Mouse (Mus musculus): ENCODE results near the gene Olfr578.

The Olfr578 gene

DNA sequence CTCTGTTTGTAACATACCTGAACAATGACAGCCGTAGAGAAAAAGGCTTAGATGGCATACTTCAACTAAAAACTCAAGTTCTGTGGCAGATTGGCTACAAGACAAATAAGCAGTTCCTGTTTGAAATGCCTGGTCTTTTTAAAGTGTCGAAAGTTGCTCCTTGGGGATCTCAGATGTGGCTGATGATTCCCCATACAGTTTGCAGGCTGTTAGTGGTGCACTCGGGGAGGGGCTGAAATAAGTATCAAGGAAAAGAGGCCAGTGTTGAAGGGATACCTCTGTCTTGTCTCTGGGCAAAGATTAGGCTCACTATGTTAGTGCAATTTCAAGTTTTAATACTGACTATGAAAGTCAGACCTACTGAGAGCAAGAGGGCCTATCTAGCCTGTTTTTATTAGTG is at the start of gene Olfr578:
Gene Olfr578 (minus strand): TSS at position 101 of the 400 bp plus-strand sequence.
- ChIA-PET CTCF (no interaction called here), POLR2A (no interaction called here)

DNA sequence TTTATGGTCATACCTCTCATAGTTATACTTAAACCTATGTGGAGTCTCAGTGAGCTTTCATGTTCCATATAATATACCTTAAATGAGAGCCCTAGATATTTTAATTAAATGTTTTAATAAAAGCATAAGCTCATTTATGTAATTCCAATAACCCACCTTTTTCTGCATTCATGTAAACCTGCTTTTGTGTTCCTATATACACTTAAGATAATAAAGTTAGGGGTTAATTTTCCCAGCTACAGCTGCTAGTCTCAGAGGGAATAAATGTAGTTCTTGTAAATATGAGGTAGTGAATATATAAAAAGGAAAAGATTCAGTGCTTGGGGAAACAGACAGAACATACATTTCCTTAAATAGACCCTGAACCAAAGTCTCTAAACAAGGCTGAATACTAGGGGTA is 48.6 kb upstream of the Olfr578 start, which contains the start of gene Olfr582:
Gene Olfr582 (plus strand): TSS at position 301 of the 400 bp plus-strand sequence.
- POLR2A ChIA-PET, result no interaction called here
- CTCF ChIA-PET, result no interaction called here

GRCm38 (mm10) chr7:102975843-102976242 is 13.3 kb downstream of the Olfr578 start, which contains the start of gene Olfr577:
Gene Olfr577 (minus strand): TSS chr7:102975943.
- ChIA-PET CTCF (no interaction called here), POLR2A (no interaction called here)

- ChIA-PET CTCF (no interaction called here), POLR2A (no interaction called here)
Measured at GRCm38 (mm10) chr7:102974399-102974798, 14.7 kb downstream of the Olfr578 start.

DNA sequence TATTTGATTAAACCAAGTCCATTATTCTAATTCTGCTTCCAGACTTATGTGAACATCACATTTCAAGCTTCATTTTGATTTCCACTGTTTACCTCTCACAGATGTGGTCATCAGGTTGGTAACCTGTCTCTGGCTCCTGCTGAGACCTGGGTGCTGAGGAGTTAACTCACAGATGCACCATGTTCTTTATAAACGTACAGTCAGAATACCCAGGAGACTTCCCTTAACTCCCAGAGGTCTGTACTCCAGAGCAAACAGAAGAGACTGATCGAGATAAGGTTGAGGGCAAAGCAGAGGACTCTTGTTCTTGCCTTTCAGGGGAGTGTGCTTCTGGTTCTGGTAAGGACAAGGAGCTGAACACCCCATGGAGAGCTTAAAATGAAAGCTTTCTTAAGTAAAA is 26.8 kb downstream of the Olfr578 start, which contains the start of gene Olfr576:
Gene Olfr576 (plus strand): TSS at position 301 of the 400 bp plus-strand sequence.
- ChIA-PET POLR2A (no interaction called here), CTCF (no interaction called here)

DNA sequence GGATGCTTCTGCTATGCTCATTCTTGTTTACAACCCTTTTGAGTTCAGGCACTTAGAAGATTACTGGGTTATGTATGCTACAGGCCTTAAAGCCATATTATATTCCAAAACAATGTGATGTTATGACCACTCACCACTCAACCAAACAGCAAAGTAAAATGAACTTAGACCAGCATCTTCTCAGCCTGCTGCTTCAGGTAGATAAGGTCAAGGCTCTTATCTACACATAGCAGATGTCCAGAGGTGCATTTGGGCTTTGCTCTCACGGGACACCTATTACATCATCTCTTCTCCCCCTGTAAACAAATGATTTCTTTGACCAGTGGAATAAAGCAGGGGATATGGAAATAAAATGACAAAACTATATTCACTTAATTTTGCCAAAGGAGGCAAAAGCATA is 30.5 kb downstream of the Olfr578 start, which contains the start of gene Olfr575:
Gene Olfr575 (minus strand): TSS at position 183 of the 400 bp plus-strand sequence.
- ChIA-PET POLR2A (no interaction called here), CTCF (no interaction called here)

DNA sequence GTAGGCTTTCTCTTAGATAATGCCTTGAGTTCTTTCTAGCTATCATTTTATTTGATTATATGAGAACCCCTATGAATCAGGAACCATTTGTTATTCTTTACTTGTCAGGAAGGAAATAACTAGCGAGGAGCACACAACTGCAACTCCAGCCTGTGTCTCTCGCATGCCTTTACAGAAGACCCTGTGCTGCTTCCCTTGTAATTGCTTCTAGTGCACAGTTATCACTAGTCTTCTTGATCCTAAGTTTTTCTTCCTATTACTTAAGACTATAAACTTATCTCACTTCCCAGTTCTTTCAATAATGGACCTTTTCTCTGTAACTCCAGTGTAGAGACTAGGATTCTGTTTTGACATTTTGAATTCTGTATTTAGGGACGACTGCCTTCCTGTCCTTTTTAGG is 31.0 kb downstream of the Olfr578 start:
- ChIA-PET CTCF (no interaction called here), POLR2A (no interaction called here)

- ChIA-PET POLR2A (no interaction called here), CTCF (no interaction called here)
Measured at GRCm38 (mm10) chr7:102950732-102951131, 38.4 kb downstream of the Olfr578 start.

GRCm38 (mm10) chr7:102948167-102948566 is 41.0 kb downstream of the Olfr578 start, which contains the start of gene Olfr574:
Gene Olfr574 (plus strand): TSS chr7:102948467.
- CTCF ChIA-PET, result interaction anchor here in 1 of 4 experiments (0.6 kb wide), 1 partner anchor 1268 kb away, joined by 3 read pairs; no protein-coding TSS in a partner anchor

GRCm38 (mm10) chr7:102943417-102943816 is 45.7 kb downstream of the Olfr578 start:
- ChIA-PET POLR2A (no interaction called here), CTCF (no interaction called here)

More at GRCm38 (mm10) chr7:102948167-102948566, 41.0 kb downstream of the Olfr578 start, which contains the start of gene Olfr574:
- POLR2A ChIA-PET, result no interaction called here

DNA sequence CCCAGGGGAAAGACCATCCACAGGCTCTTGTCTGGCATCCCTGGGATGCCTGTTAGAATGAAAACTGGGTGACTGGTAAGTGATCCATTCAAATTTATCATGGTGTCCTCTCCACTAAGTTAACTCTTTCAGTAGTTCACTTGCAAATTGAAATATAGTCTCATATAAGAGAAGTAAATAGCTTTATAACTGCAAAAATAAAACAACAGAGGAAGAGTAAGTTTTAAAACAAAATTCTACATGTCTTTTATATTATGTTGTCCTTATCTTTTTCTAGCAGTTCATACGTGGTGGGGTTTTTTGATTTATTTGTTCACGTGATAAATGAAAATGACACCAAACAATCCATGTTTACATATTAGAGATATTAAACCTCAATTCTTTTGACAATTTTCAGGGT is 46.6 kb downstream of the Olfr578 start, which contains the start of gene Olfr573-ps1:
Gene Olfr573-ps1 (minus strand): TSS at position 101 of the 400 bp plus-strand sequence.
- CTCF ChIA-PET, result no interaction called here

More for the DNA sequence above, 46.6 kb downstream of the Olfr578 start, which contains the start of gene Olfr573-ps1:
- POLR2A ChIA-PET, result no interaction called here
